ENCODE assay signal across 11 mouse cellular contexts in genomic region chr3:69020285-69020684, GRCm38 (mm10). TPM values are rescaled to one million over a fixed set of nuclear protein-coding genes. Genes with fewer than 3 reads are reported as not detected.
DNase-seq lines count a peak whose midpoint lies in the region; ATAC-seq and TF ChIP-seq lines count a peak whose summit lies in the region.
"Had no signal": no experiment of that assay in that cellular context is flagged by ENCODE, and none has a peak within 500 bp of the region (broad histone marks: within the 10 kb centered on the region; RNA-seq: fewer than 3 reads in every experiment).

No protein-coding gene starts in this region.

- no peak overlapping the region for H3K4me2 ChIP-seq in kidney, postnatal 0 days (ENCODE audit: low read length)
- H3K4me2 ChIP-seq: hindbrain, embryonic 15.5 days had no signal

- no peak overlapping the region for H3K9ac ChIP-seq in kidney, postnatal 0 days (ENCODE audit: low read depth, low read length)
- H3K9ac ChIP-seq: hindbrain, embryonic 15.5 days had no signal

- 89% methylated on average over 2 of the region's 2 CpGs for WGBS in kidney, postnatal 0 days
- 96% methylated on average over 2 of the region's 2 CpGs for WGBS in limb, embryonic 10.5 days

- H3K27ac ChIP-seq in kidney, postnatal 0 days: no peak overlapping the region
- H3K27ac ChIP-seq in limb, embryonic 10.5 days: no peak overlapping the region
- H3K27ac ChIP-seq: hindbrain, embryonic 15.5 days; macrophage had no signal

- peak; percentile 51; the same call in 1 of the 2 replicates for TF ChIP-seq CTCF in kidney, postnatal 0 days (IDR thresholded peaks at IDR 0.05; ENCODE audit: low read depth)

- peaks cover 31% of the 10 kb centered on the region for H3K36me3 ChIP-seq in kidney, postnatal 0 days (ENCODE audit: insufficient read depth, low read length)
- H3K36me3 ChIP-seq in limb, embryonic 10.5 days: peaks cover 100% of the 10 kb centered on the region

- no peaks in the 10 kb centered on the region for H3K27me3 ChIP-seq in kidney, postnatal 0 days (ENCODE audit: insufficient read depth, low read length)
- no peaks in the 10 kb centered on the region for H3K27me3 ChIP-seq in limb, embryonic 10.5 days (ENCODE audit: low read depth, poor library complexity, severe bottlenecking)
- H3K27me3 ChIP-seq: hindbrain, embryonic 15.5 days had no signal

- no peaks in the 10 kb centered on the region for H3K9me3 ChIP-seq in kidney, postnatal 0 days (replicated peaks; ENCODE audit: low read length)
- H3K9me3 ChIP-seq in limb, embryonic 10.5 days (replicated peaks): no peaks in the 10 kb centered on the region
- H3K9me3 ChIP-seq: hindbrain, embryonic 15.5 days had no signal

- no peak overlapping the region for H3K4me3 ChIP-seq in kidney, postnatal 0 days (replicated peaks; ENCODE audit: low read depth, low read length)
- no peak overlapping the region for H3K4me3 ChIP-seq in limb, embryonic 10.5 days
- H3K4me3 ChIP-seq: hindbrain, embryonic 15.5 days had no signal

- no peak for DNase-seq in kidney, postnatal 0 days (ENCODE audit: low spot score)
- DNase-seq in kidney, adult 9 months: no peak
- peak; percentile 74 for DNase-seq in ZHBTc4 (ENCODE audit: low read depth, low spot score)
- DNase-seq in urinary bladder, adult 2 months (ENCODE audit: low spot score): no peak
- no peak for DNase-seq in urinary bladder, postnatal 25 days (ENCODE audit: low spot score)
- no peak for DNase-seq in limb, embryonic 10.5 days (ENCODE audit: low spot score)
- DNase-seq: adrenal gland, adult 2 months had no signal

- H3K4me1 ChIP-seq in kidney, postnatal 0 days (replicated peaks; ENCODE audit: insufficient read depth, low read length): no peaks in the 10 kb centered on the region
- H3K4me1 ChIP-seq in limb, embryonic 10.5 days: no peaks in the 10 kb centered on the region
- H3K4me1 ChIP-seq: hindbrain, embryonic 15.5 days had no signal

- ATAC-seq in kidney, postnatal 0 days (replicated peaks; ENCODE audit: low FRiP score, low read depth): no peak
- peak; percentile 42 for ATAC-seq in CD4-positive, CD25-positive, alpha-beta regulatory T cell, adult 4 months
- ATAC-seq in megakaryocyte-erythroid progenitor cell, adult 5-6 weeks (replicated peaks; ENCODE audit: low FRiP score, low TSS enrichment, poor library complexity, severe bottlenecking): peak; percentile 80

RNA-seq across cellular contexts. Expression of gene Smc4, which starts 15.7 kb away (rescaled TPM):
- 107 and 113 TPM in 2 replicates for polyA plus RNA-seq in kidney, postnatal 0 days (2015; fragmentation: Nextera tagmentation; extraction: Ambion mirVana)
- 100 to 1,000 TPM; 450 to 528 TPM for polyA plus RNA-seq in CD4-positive, CD25-positive, alpha-beta regulatory T cell, adult 4 months (2017; shearing (Covaris generic))
- total RNA-seq in megakaryocyte-erythroid progenitor cell, adult 5-6 weeks (2014; fragmentation: Nextera tagmentation): 208 and 219 TPM in 2 replicates
- 621 and 796 TPM in 2 replicates for total RNA-seq in megakaryocyte-erythroid progenitor cell, adult 5-6 weeks (2017)
- 11.8 and 15.6 TPM in 2 replicates for polyA plus RNA-seq in urinary bladder, adult 2 months (2012; rRNA removed)
- polyA plus RNA-seq in limb, embryonic 10.5 days (2016; fragmentation: Nextera tagmentation; extraction: Ambion mirVana): 136 and 176 TPM in 2 replicates

RNA-seq across cellular contexts. Expression of gene Ift80, which starts 15.9 kb away (rescaled TPM):
- 10.4 and 11.3 TPM in 2 replicates for polyA plus RNA-seq in kidney, postnatal 0 days (2015; fragmentation: Nextera tagmentation; extraction: Ambion mirVana)
- polyA plus RNA-seq in CD4-positive, CD25-positive, alpha-beta regulatory T cell, adult 4 months (2017; shearing (Covaris generic)): 100 to 1,000 TPM; 165 to 175 TPM
- 20.1 and 22.3 TPM in 2 replicates for total RNA-seq in megakaryocyte-erythroid progenitor cell, adult 5-6 weeks (2014; fragmentation: Nextera tagmentation)
- 20.3 and 26.8 TPM in 2 replicates for total RNA-seq in megakaryocyte-erythroid progenitor cell, adult 5-6 weeks (2017)
- polyA plus RNA-seq in urinary bladder, adult 2 months (2012; rRNA removed): 9.5 and 10.2 TPM in 2 replicates
- 16.8 and 19.6 TPM in 2 replicates for polyA plus RNA-seq in limb, embryonic 10.5 days (2016; fragmentation: Nextera tagmentation; extraction: Ambion mirVana)

RNA-seq across cellular contexts. Expression of gene Trim59, which starts 24.3 kb away (rescaled TPM):
- polyA plus RNA-seq in kidney, postnatal 0 days (2015; fragmentation: Nextera tagmentation; extraction: Ambion mirVana): 60.0 and 64.3 TPM in 2 replicates
- 10 to 100 TPM; 32.7 to 40.1 TPM for polyA plus RNA-seq in CD4-positive, CD25-positive, alpha-beta regulatory T cell, adult 4 months (2017; shearing (Covaris generic))
- total RNA-seq in megakaryocyte-erythroid progenitor cell, adult 5-6 weeks (2014; fragmentation: Nextera tagmentation): 37.8 and 49.7 TPM in 2 replicates
- total RNA-seq in megakaryocyte-erythroid progenitor cell, adult 5-6 weeks (2017): 24.1 and 29.0 TPM in 2 replicates
- polyA plus RNA-seq in urinary bladder, adult 2 months (2012; rRNA removed): 2.8 TPM in 2 replicates
- 180 and 192 TPM in 2 replicates for polyA plus RNA-seq in limb, embryonic 10.5 days (2016; fragmentation: Nextera tagmentation; extraction: Ambion mirVana)
